Mouse (Mus musculus): ENCODE data around the gene Ss18l1.

Gene Ss18l1

DNA sequence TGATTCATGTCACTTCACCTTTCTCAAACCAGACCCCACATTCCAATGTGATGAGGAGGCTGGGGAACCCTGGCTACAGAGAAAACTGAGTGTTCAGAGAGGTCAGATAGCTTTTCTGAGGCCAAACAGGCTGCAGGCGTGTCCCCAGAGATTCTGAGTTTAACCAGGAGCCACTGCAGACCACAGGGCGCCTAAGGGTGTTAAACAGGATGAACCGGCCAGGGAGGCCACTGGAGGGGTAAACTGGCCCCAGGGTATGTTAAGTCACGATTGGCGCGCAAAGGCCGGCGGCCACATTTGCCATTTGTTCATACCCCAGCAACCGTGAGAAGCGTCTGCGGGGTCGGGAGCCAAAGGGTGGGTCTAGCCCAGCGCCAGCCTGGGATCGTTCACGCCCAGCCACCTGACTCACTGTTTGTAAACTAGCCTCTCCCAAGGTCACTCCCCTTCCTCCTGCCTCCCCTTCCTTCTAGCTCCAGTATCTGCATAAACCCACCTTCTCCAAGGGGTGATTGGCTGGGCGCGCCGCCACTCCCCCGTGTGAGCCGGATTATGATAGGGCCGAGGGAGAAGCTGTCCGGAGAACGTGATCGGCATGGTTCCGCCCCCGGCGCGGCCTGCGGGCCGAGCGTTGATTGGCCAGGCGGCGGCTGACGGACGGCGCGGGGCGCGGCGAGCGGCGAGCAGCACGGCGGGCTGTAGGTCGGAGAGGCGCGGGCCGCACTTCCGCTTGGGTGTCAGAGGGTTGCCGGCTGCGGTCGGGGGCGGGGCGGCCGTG, 76.5 kb downstream of the Ss18l1 start, which contains the start of gene Osbpl2:
Gene Osbpl2, plus strand, starts transcription at position 646 of the 778 bp plus-strand sequence.
- DNase-seq (ENCODE audit: low read depth, low spot score): peak; percentile 99

Data from skeletal muscle tissue, adult 2 months (tissue).